Mouse (Mus musculus): ENCODE measurements around the gene Mtmr14.

GRCm38 (mm10) chr6:113225798-113226197 lies 11.8 kb upstream of the Mtmr14 start:
- no peak for TF ChIP-seq EP300 (IDR thresholded peaks at IDR 0.05; ENCODE audit: low read depth)
- TF ChIP-seq CTCF (IDR thresholded peaks at IDR 0.05; ENCODE audit: low read depth), result no peak
